Mouse (Mus musculus): ENCODE data around the gene Atrnl1. TPM values are rescaled to one million over a fixed set of nuclear protein-coding genes. Genes with fewer than 3 reads are reported as not detected.

The Atrnl1 gene
- polyA plus RNA-seq, 1 experiment from 2014 or later = 3.9 TPM

- no peak overlapping the region; the same call in 1 of the 2 replicates for H3K4me2 ChIP-seq (replicated peaks; ENCODE audit: low read depth)
Observed at GRCm38 (mm10) chr19:58180773-58181172, 569.9 kb downstream of the Atrnl1 start.

More at GRCm38 (mm10) chr19:58180773-58181172, 569.9 kb downstream of the Atrnl1 start:
- no peaks in the 10 kb centered on the region for H3K4me1 ChIP-seq (replicated peaks; ENCODE audit: control insufficient read depth, insufficient read depth)
- 23% methylated on average over 5 of the region's 5 CpGs for WGBS
- DNase-seq (ENCODE audit: low spot score) (no peak), ATAC-seq (ENCODE audit: low FRiP score, low TSS enrichment) (no peak)
- no peak overlapping the region for H3K4me3 ChIP-seq (ENCODE audit: low read depth, low read length)
- TF ChIP-seq EP300 (optimal IDR thresholded peaks at IDR 0.05) (no peak), CTCF (IDR thresholded peaks at IDR 0.05; ENCODE audit: low read depth) (no peak)
- H3K9me3 ChIP-seq (ENCODE audit: control insufficient read depth, low read length) = no peaks in the 10 kb centered on the region
- no peak overlapping the region for H3K9ac ChIP-seq (ENCODE audit: low read length)
- no peak overlapping the region for H3K27ac ChIP-seq (replicated peaks)
- H3K27me3 ChIP-seq (ENCODE audit: control insufficient read depth, insufficient read depth, low read length) = no peaks in the 10 kb centered on the region
- no peaks in the 10 kb centered on the region for H3K36me3 ChIP-seq (ENCODE audit: control insufficient read depth, insufficient read depth, low read length)

Small RNA genes lying within 50 kb of the gene (microRNA-seq; reads per million reads assigned to microRNA genes)
- 0.96 reads per million for gene Mir5623

Other genes with a start within 250 kb of the Atrnl1 start
- 12.1 and 15.1 TPM in 2 replicates for gene Trub1, start 158.1 kb upstream of the Atrnl1 start, polyA plus RNA-seq (2015; fragmentation: Nextera tagmentation; extraction: Ambion mirVana)

All from stomach, postnatal 0 days (tissue).